Mouse (Mus musculus) liver, adult 2 months (tissue): ENCODE data around the gene Chl1. TPM values are rescaled to one million over a fixed set of nuclear protein-coding genes. Genes with fewer than 3 reads are reported as not detected.

Experiments
- DNase-seq: peaks from one replicate; pipeline ENCODE4 v3.0.0-alpha.2; 2011; ENCODE audit warnings: low read depth, low spot score; ENCODE audit errors: extremely low read depth
- H3K27ac ChIP-seq: fragments of 200-500 bp; replicated peaks from 2 replicates; pipeline ENCODE4 v1.5.1; 2012; ENCODE audit warnings: low read depth, mild to moderate bottlenecking, control low read depth, inconsistent platforms, low read length; ENCODE audit not compliant: insufficient read depth
- H3K27me3 ChIP-seq: fragments of 200-500 bp; 2 replicates; pipeline ENCODE4 v1.6.1; 2012; ENCODE audit warnings: mild to moderate bottlenecking, moderate library complexity, low read length, inconsistent platforms; ENCODE audit not compliant: control insufficient read depth, insufficient read depth
- H3K36me3 ChIP-seq: fragments of 200-500 bp; 2 replicates; pipeline ENCODE4 v1.6.1; 2012; ENCODE audit warnings: low read length, inconsistent platforms; ENCODE audit not compliant: control insufficient read depth, insufficient read depth
- H3K4me1 ChIP-seq: fragments of 200-500 bp; 2 replicates; pipeline ENCODE4 v1.6.1; 2011; ENCODE audit warnings: low read length; ENCODE audit not compliant: control insufficient read depth, insufficient read depth
- H3K4me3 ChIP-seq: fragments of 200-500 bp; 2 replicates; pipeline ENCODE4 v1.5.1; 2011; ENCODE audit warnings: low read depth, mild to moderate bottlenecking, control low read depth, low read length, moderate library complexity; ENCODE audit not compliant: insufficient read depth
- H3K79me2 ChIP-seq: fragments of 200-500 bp; 2 replicates; pipeline ENCODE4 v1.6.1; 2012; ENCODE audit warnings: inconsistent platforms, mild to moderate bottlenecking, low read length, moderate library complexity; ENCODE audit not compliant: control insufficient read depth, insufficient read depth
- H3K9ac ChIP-seq: fragments of 200-500 bp; 2 replicates; pipeline ENCODE4 v1.6.1; 2012; ENCODE audit warnings: low read depth, mild to moderate bottlenecking, control low read depth, inconsistent platforms, low read length
- CTCF ChIP-seq: fragments of 200-500 bp; IDR thresholded peaks from 2 replicates; pipeline ENCODE4 v1.5.1; 2011; ENCODE audit warnings: low read depth, low read length, control low read depth
- POLR2A ChIP-seq: fragments of 200-500 bp; IDR thresholded peaks from 2 replicates; pipeline ENCODE4 v1.6.1; 2011; ENCODE audit warnings: low read length, control low read depth; ENCODE audit not compliant: insufficient read depth; ENCODE audit errors: extremely low read depth
- WGBS: fragments of 180-500 bp; shearing (Covaris S2); methylation state at CpG from one replicate; pipeline ENCODE4 v1.1.7; 2018; 5-methylcytosine and 5-hydroxymethylcytosine counted together
- polyA plus RNA-seq: library from polyadenylated mRNA; depleted of rRNA; stranded (reverse); fragments of >200 nt; gene quantifications from 2 replicates; pipeline ENCODE4 v1.2.3, GENCODE M21; 2012; rRNA removed
- total RNA-seq: library from RNA; depleted of rRNA; stranded (reverse); fragments of >200 nt; gene quantifications from 2 replicates; pipeline ENCODE4 v1.2.3, GENCODE M21; 2014; rRNA removed

The Chl1 gene
- total RNA-seq (under 0.01 and 0.07 TPM in 2 replicates), polyA plus RNA-seq (not detected in 2 replicates)

DNA sequence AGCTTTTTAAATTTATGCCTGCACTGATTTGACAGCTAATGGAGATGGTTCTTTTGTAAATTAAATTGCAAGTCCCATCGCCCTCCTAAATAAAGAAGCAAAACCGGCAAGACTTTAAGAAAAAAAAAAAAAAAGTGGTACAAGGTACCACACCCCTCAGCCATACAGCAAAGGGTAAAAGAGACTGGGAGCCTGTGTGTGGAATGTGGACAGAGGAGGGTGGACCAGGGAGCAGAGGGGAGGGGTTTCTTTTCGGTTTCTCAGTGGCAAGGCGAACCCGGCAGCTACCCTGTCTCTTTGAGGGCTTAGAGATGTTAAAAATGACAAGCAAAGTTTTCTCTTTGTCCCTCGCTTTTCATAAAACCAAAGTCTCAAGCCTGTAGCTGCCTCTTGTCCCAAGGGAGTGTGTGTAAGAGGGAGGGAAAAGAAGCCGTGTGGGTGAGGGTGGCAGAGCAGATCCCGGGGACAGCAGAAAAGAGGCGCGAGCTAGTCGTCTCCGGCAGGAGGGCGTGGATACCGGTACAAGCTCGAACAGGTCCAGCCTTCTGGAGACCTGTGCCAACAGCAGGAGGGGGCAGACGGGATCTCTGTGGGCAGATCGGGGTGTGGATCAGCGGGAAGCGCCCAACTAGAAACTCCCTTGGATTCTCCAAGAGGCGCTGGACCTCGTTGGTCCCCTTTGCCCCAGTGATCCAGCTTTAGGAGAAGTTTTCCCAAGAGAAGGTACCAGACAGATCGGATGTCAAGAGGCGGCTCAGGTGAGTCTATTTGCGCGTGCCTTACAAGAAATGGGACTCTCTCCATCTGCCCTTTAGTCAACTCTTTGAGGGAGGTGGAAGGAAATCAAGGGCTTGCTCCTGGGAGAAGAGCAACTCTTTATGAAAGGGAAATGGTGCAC is at the start of gene Chl1:
Gene Chl1 (plus strand): TSS at position 195 of the 898 bp plus-strand sequence.
- Histone ChIP-seq H3K27me3 (no peaks in the 10 kb centered on the region), H3K9ac (no peak within 1 kb of the TSS), H3K79me2 (no peaks in the 10 kb centered on the region), H3K27ac (no peak within 1 kb of the TSS), H3K36me3 (no peaks in the 10 kb centered on the region), H3K4me1 (no peaks in the 10 kb centered on the region), H3K4me3 (no peak within 1 kb of the TSS)
- no peak for DNase-seq
- TF ChIP-seq POLR2A (no peak), CTCF (no peak)
- WGBS = 4% methylated on average over 25 of the region's 25 CpGs

GRCm38 (mm10) chr6:103465479-103466080 is 44.8 kb upstream of the Chl1 start:
- no peaks in the 10 kb centered on the region for H3K4me1 ChIP-seq
- 76% methylated on average over 5 of the region's 5 CpGs for WGBS
- H3K9ac ChIP-seq = no peak overlapping the region
- TF ChIP-seq CTCF = no peak
- no peak for TF ChIP-seq POLR2A
- H3K79me2 ChIP-seq = no peaks in the 10 kb centered on the region
- H3K36me3 ChIP-seq = no peaks in the 10 kb centered on the region
- no peak overlapping the region for H3K4me3 ChIP-seq
- H3K27ac ChIP-seq = no peak overlapping the region
- no peaks in the 10 kb centered on the region for H3K27me3 ChIP-seq
- DNase-seq = no peak

GRCm38 (mm10) chr6:103473316-103473715 is 37.1 kb upstream of the Chl1 start:
- TF ChIP-seq CTCF (no peak), POLR2A (no peak)
- Histone ChIP-seq H3K4me1 (no peaks in the 10 kb centered on the region), H3K79me2 (no peaks in the 10 kb centered on the region), H3K9ac (no peak overlapping the region), H3K27ac (no peak overlapping the region), H3K4me3 (no peak overlapping the region), H3K27me3 (no peaks in the 10 kb centered on the region), H3K36me3 (no peaks in the 10 kb centered on the region)
- WGBS = 72% methylated on average over 5 of the region's 5 CpGs
- DNase-seq = no peak

DNA sequence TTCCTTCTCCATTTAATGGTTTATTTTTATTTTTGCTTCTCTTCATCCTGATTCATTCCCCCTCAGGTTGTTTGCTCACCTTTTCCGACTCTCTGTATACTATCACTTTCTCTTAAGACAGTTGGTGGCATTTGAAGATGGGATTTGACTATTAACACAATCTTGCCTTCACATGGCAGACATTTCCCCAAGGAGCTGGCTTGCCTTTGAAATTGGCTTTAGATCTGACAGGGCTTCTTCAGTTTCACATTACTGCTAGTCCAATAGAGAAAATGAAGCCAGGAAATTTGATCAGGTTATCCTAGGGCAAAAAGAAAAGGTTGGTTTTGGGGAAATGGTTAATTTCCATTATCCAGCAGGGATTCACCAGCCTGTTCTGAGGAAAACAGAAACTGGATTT is 23.2 kb upstream of the Chl1 start:
- Histone ChIP-seq H3K9ac (no peak overlapping the region), H3K27ac (no peak overlapping the region), H3K79me2 (no peaks in the 10 kb centered on the region), H3K36me3 (no peaks in the 10 kb centered on the region), H3K4me3 (no peak overlapping the region), H3K4me1 (no peaks in the 10 kb centered on the region), H3K27me3 (no peaks in the 10 kb centered on the region)
- TF ChIP-seq CTCF = no peak
- TF ChIP-seq POLR2A = no peak
- 81% methylated on average over 1 of the region's 1 CpGs for WGBS
- no peak for DNase-seq

- TF ChIP-seq POLR2A (no peak), CTCF (no peak)
These were observed 12.0 kb upstream of the Chl1 start for GRCm38 (mm10) chr6:103498404-103498803.

More at GRCm38 (mm10) chr6:103498404-103498803, 12.0 kb upstream of the Chl1 start:
- Histone ChIP-seq H3K79me2 (no peaks in the 10 kb centered on the region), H3K27me3 (no peaks in the 10 kb centered on the region), H3K36me3 (no peaks in the 10 kb centered on the region), H3K4me3 (no peak overlapping the region), H3K27ac (no peak overlapping the region), H3K9ac (no peak overlapping the region), H3K4me1 (no peaks in the 10 kb centered on the region)
- no peak for DNase-seq
- WGBS = 79% methylated on average over 4 of the region's 4 CpGs
